Mouse (Mus musculus) heart, adult 2 months (tissue): ENCODE results near the gene Smc4. TPM values are rescaled to one million over a fixed set of nuclear protein-coding genes. Genes with fewer than 3 reads are reported as not detected.

Experiments
- DNase-seq, 2 experiments: peaks; one replicate each; pipeline ENCODE4 v3.0.0; 2021
- H3K27ac ChIP-seq: fragments of 200-600 bp; 2 replicates; pipeline ENCODE4 v1.8.1; 2022
- H3K27me3 ChIP-seq: fragments of 200-500 bp; 2 replicates; pipeline ENCODE4 v1.6.1; 2012; ENCODE audit warnings: mild to moderate bottlenecking, low read length, inconsistent platforms, mixed read lengths; ENCODE audit not compliant: control insufficient read depth, insufficient read depth
- H3K36me3 ChIP-seq: fragments of 200-500 bp; 2 replicates; pipeline ENCODE4 v1.6.1; 2012; ENCODE audit warnings: low read length, inconsistent platforms; ENCODE audit not compliant: control insufficient read depth, insufficient read depth
- H3K4me1 ChIP-seq: fragments of 200-500 bp; 2 replicates; pipeline ENCODE4 v1.6.1; 2011; ENCODE audit warnings: low read length; ENCODE audit not compliant: control insufficient read depth, insufficient read depth
- H3K4me3 ChIP-seq: fragments of 200-600 bp; 2 replicates; pipeline ENCODE4 v1.8.1; 2022
- H3K79me2 ChIP-seq: fragments of 200-500 bp; replicated peaks from 2 replicates; pipeline ENCODE4 v1.6.1; 2012; ENCODE audit warnings: mild to moderate bottlenecking, inconsistent platforms, low read length, moderate library complexity, mixed read lengths; ENCODE audit not compliant: control insufficient read depth, insufficient read depth
- H3K9ac ChIP-seq: fragments of 200-500 bp; 2 replicates; pipeline ENCODE4 v1.6.1; 2012; ENCODE audit warnings: low read depth, mild to moderate bottlenecking, control low read depth, inconsistent platforms, low read length, mixed read lengths
- CTCF ChIP-seq: fragments of 200-600 bp; IDR thresholded peaks from 2 replicates; pipeline ENCODE4 v1.8.1; 2022; ENCODE audit warnings: antibody characterized with exemption, mild to moderate bottlenecking, moderate library complexity
- EP300 ChIP-seq: fragments of 200-500 bp; IDR thresholded peaks from 2 replicates; pipeline ENCODE4 v1.6.1; 2011; ENCODE audit warnings: low read depth, low read length, control low read depth; ENCODE audit not compliant: insufficient read depth
- POLR2A ChIP-seq: fragments of 200-500 bp; IDR thresholded peaks from 2 replicates; pipeline ENCODE4 v1.6.1; 2011; ENCODE audit warnings: mild to moderate bottlenecking, low read depth, low read length, control low read depth; ENCODE audit not compliant: insufficient read depth
- WGBS: fragments of 180-500 bp; shearing (Covaris S2); methylation state at CpG from one replicate; pipeline ENCODE4 v1.1.7; 2018; 5-methylcytosine and 5-hydroxymethylcytosine counted together
- intact Hi-C: fragments of 180-260 bp; cut with DNase I; formaldehyde crosslinking; loops from one replicate; pipeline ENCODE4 v1.15.1; 2025
- polyA plus RNA-seq: library from polyadenylated mRNA; depleted of rRNA; stranded (reverse); fragments of >200 nt; gene quantifications from 2 replicates; pipeline ENCODE4 v1.2.3, GENCODE M21; 2012
- total RNA-seq, 2 experiments: library from RNA; stranded (reverse); gene quantifications; 2 replicates each; pipeline ENCODE4 v1.2.3; 2021

Gene Smc4
- total and polyA plus RNA-seq, 3 experiments, result 1.5 to 12.0 (median 11.1) TPM

DNA sequence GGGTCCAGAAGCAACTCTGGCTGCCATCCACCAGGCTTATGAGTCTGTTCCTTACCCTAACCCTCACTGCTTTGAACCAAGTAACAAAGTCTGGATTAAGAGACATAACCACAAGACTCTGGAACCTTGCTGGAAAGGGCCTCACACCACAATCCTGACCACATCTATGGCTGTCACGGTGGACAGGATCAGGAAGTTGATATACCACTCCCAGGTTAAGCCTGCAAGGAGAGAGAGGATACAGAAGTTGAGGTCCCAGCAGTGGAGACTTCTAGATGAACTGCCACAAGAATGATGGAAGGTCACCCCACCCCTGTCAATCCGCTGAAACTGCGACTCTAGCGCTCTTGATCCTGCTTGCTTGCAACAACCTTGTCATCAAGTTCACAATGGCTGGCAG, 26.8 kb upstream of the Smc4 start:
- 79% methylated on average over 4 of the region's 4 CpGs for WGBS

DNA sequence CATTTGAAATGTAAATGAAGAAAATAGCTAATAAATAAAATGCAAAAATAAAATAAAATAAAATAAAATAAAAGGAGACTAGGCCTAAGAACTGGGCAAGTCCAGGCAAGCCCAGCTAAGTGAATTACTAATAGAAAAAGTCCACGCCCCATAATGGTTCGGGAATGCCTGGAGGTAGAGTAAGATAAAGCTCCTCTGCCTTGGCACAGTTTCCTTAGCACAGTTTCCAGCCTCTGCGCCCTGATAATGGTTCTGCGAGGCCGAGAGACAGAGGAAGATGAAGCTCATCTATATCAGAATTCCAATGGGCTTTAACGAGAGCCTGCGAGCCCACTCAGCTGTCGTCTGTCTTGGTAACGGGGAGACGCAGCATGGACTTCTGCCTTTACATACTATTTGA, 25.4 kb upstream of the Smc4 start:
- 69% methylated on average over 10 of the region's 10 CpGs for WGBS
- no peak for DNase-seq

More for the DNA sequence above, 26.8 kb upstream of the Smc4 start:
- TF ChIP-seq CTCF, result no peak
- TF ChIP-seq POLR2A, result no peak
- no peak for TF ChIP-seq EP300
- H3K4me1 ChIP-seq, result peaks cover 3% of the 10 kb centered on the region; the same call in 1 of the 2 replicates
- H3K27ac ChIP-seq, result no peak overlapping the region
- DNase-seq, result no peak
- H3K27me3 ChIP-seq, result no peaks in the 10 kb centered on the region
- no peaks in the 10 kb centered on the region for H3K36me3 ChIP-seq
- intact Hi-C loops, result no loop called here
- H3K79me2 ChIP-seq, result no peaks in the 10 kb centered on the region
- no peak overlapping the region for H3K4me3 ChIP-seq
- no peak overlapping the region for H3K9ac ChIP-seq

DNA sequence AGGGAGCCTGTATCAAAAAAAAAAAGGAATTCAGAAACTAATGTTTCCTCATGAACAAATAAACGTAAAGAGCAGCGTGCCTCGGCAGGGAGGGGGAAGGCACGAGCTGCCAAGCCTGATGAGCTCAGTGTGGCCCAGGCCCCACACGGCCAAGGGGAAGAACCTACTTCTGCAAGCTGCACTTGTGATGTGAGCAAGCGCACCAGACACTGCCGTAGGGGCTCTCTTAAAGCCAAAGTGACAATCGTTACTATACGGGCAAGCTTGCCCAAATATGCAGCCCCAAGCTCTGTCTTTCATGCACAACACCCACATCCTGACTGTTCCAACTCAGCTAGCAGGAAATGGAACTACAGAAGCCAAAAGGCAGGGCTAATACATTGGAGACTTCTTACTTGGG, 23.6 kb upstream of the Smc4 start:
- no peak overlapping the region for H3K27ac ChIP-seq
- DNase-seq, result peak; percentile 19 to 26
- no peak overlapping the region for H3K4me3 ChIP-seq
- H3K4me1 ChIP-seq, result peaks cover 3% of the 10 kb centered on the region; the same call in 1 of the 2 replicates
- no peak overlapping the region for H3K9ac ChIP-seq
- no peaks in the 10 kb centered on the region for H3K27me3 ChIP-seq
- no peaks in the 10 kb centered on the region for H3K79me2 ChIP-seq
- intact Hi-C loops, result no loop called here
- no peaks in the 10 kb centered on the region for H3K36me3 ChIP-seq
- WGBS, result 29% methylated on average over 9 of the region's 9 CpGs
- TF ChIP-seq POLR2A (no peak), CTCF (no peak), EP300 (no peak)

More for the DNA sequence above, 25.4 kb upstream of the Smc4 start:
- Histone ChIP-seq H3K79me2 (no peaks in the 10 kb centered on the region), H3K4me3 (no peak overlapping the region), H3K4me1 (peaks cover 3% of the 10 kb centered on the region; the same call in 1 of the 2 replicates), H3K36me3 (no peaks in the 10 kb centered on the region), H3K27ac (no peak overlapping the region), H3K9ac (no peak overlapping the region), H3K27me3 (no peaks in the 10 kb centered on the region)
- TF ChIP-seq CTCF, result no peak
- no peak for TF ChIP-seq POLR2A
- TF ChIP-seq EP300, result no peak
- intact Hi-C loops, result no loop called here

DNA sequence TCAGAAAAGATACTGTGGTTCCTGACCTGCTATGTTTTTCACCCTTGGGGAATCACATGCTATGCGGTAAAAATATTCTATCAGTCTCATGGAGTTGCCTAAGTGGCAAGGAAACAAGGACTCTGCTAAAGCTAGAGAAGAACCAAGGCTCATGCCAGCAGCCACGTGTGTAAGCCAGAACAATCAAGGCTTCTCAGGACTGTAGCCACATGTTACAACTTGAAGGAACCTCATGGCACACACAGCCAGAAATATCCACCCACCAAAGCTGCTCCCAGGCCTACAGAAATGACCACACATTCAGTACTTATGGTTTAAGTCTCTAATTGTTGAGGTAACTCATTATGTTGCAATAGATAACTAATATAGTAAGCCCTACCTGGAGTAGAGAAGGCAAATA, 18.0 kb upstream of the Smc4 start:
- 44% methylated on average over 2 of the region's 2 CpGs for WGBS
- intact Hi-C loops, result no loop called here
- H3K36me3 ChIP-seq, result no peaks in the 10 kb centered on the region
- H3K4me3 ChIP-seq, result no peak overlapping the region
- TF ChIP-seq CTCF (no peak), POLR2A (no peak), EP300 (no peak)
- H3K27ac ChIP-seq, result no peak overlapping the region
- no peak overlapping the region for H3K9ac ChIP-seq
- H3K27me3 ChIP-seq, result no peaks in the 10 kb centered on the region
- DNase-seq, result no peak
- H3K4me1 ChIP-seq, result no peaks in the 10 kb centered on the region
- H3K79me2 ChIP-seq, result no peaks in the 10 kb centered on the region

DNA sequence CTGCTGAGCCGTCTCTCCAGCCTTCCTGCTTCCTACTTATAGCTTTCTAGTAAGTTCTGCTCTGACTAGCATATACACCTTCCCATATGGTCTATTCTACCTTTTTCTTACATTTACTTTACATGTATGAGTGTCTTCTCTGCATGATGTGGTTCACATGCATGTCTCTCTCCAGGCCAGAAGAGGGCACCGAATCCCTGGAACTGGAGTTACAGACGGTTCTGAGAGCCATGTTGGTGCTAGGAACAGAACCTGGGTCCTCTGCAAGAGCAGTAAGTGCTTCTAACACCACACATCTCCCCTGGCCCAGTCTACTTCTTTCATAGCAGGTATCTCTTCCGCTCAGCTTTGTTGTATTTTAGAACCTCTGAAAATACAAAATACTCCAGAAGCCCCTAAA, 1.8 kb upstream of the Smc4 start:
- H3K4me1 ChIP-seq, result no peaks in the 10 kb centered on the region
- no peak overlapping the region for H3K4me3 ChIP-seq
- peaks cover 2% of the 10 kb centered on the region for H3K36me3 ChIP-seq
- 90% methylated on average over 4 of the region's 4 CpGs for WGBS
- intact Hi-C loops, result no loop called here
- H3K27me3 ChIP-seq, result no peaks in the 10 kb centered on the region
- no peaks in the 10 kb centered on the region for H3K79me2 ChIP-seq
- DNase-seq, result no peak
- TF ChIP-seq EP300 (no peak), CTCF (no peak), POLR2A (no peak)
- no peak overlapping the region for H3K9ac ChIP-seq
- H3K27ac ChIP-seq, result no peak overlapping the region

DNA sequence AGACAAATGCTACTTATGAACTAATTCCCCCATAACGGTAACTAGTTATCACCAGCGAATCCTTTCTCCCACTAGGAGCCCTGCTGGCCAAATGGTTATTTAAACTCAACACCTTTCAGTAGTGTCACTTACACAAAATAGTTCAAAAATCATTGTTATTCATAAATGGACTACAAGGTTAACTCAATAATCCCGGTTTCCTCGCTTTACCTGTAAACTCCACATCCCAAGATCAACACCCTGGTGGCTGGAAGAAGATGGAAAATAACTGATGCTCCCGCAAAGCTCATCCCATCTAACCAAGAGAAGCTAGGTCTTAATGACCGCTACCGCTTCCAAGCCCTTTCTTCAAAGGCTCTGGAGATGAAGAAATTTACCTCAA, 492 bp upstream of the Smc4 start:
- peak overlapping the region; percentile 96 for H3K4me3 ChIP-seq
- H3K36me3 ChIP-seq, result peaks cover 4% of the 10 kb centered on the region
- H3K4me1 ChIP-seq, result no peaks in the 10 kb centered on the region
- H3K27me3 ChIP-seq, result no peaks in the 10 kb centered on the region
- peak overlapping the region; percentile 95 for H3K27ac ChIP-seq
- H3K79me2 ChIP-seq, result no peaks in the 10 kb centered on the region
- peak overlapping the region; percentile 70 for H3K9ac ChIP-seq
- WGBS, result 2% methylated on average over 7 of the region's 7 CpGs
- no peak for DNase-seq
- intact Hi-C loops, result loop anchor here (2.0 kb wide), 1 partner anchor 41 kb away; the partner anchor contains the start of gene Trim59
- TF ChIP-seq EP300 (no peak), CTCF (peak; percentile 57), POLR2A (no peak)
